Mouse (Mus musculus) heart, embryonic 11.5 days (tissue): ENCODE data around the gene Top3b. TPM values are rescaled to one million over a fixed set of nuclear protein-coding genes. Genes with fewer than 3 reads are reported as not detected.
"Not testable (repeated sequence)": the region's sequence is repeated elsewhere in the genome, so short reads cannot be mapped to it uniquely, and the experiment has no call there.

Source experiments
- ATAC-seq: fragments of 200-750 bp; cut with Nextera tagmentation; replicated peaks from 2 replicates; pipeline ENCODE4 v1.8.0; 2017; ENCODE audit warnings: moderate library complexity; ENCODE audit not compliant: insufficient number of reproducible peaks, low FRiP score, low TSS enrichment
- H3K27ac ChIP-seq: fragments of 300-500 bp; sonication (generic); 2 replicates; pipeline ENCODE4 v1.5.1; 2014; ENCODE audit warnings: mild to moderate bottlenecking, low read depth, low read length
- H3K27me3 ChIP-seq: fragments of 300-500 bp; sonication (generic); 2 replicates; pipeline ENCODE4 v1.6.1; 2014; ENCODE audit warnings: mild to moderate bottlenecking, low read length, mixed read lengths; ENCODE audit not compliant: control insufficient read depth, insufficient read depth
- H3K36me3 ChIP-seq: fragments of 300-500 bp; sonication (generic); 2 replicates; pipeline ENCODE4 v1.6.1; 2014; ENCODE audit warnings: mild to moderate bottlenecking, low read length, moderate library complexity, mixed read lengths; ENCODE audit not compliant: control insufficient read depth, insufficient read depth
- H3K4me1 ChIP-seq: fragments of 300-500 bp; sonication (generic); 2 replicates; pipeline ENCODE4 v1.6.1; 2014; ENCODE audit warnings: low read length; ENCODE audit not compliant: control insufficient read depth, insufficient read depth
- H3K4me2 ChIP-seq: fragments of 300-500 bp; sonication (generic); 2 replicates; pipeline ENCODE4 v1.6.1; 2014; ENCODE audit warnings: mild to moderate bottlenecking, moderate library complexity
- H3K4me3 ChIP-seq: fragments of 300-500 bp; sonication (generic); 2 replicates; pipeline ENCODE4 v1.5.1; 2014; ENCODE audit warnings: low read depth, low read length
- H3K9ac ChIP-seq: fragments of 300-500 bp; sonication (generic); 2 replicates; pipeline ENCODE4 v1.6.1; 2014; ENCODE audit warnings: mild to moderate bottlenecking, low read depth, low read length, moderate library complexity
- H3K9me3 ChIP-seq: fragments of 300-500 bp; sonication (generic); replicated peaks from 2 replicates; pipeline ENCODE4 v1.6.1; 2016; ENCODE audit warnings: low read length; ENCODE audit not compliant: control insufficient read depth
- WGBS: fragments of 180-500 bp; shearing (Covaris S2); extraction: QIAGEN DNeasy Blood & Tissue Kit; methylation state at CpG from one replicate; pipeline ENCODE4 v1.1.7; 2014; ENCODE audit not compliant: insufficient replicate concordance; 5-methylcytosine and 5-hydroxymethylcytosine counted together
- polyA plus RNA-seq: library from polyadenylated mRNA; unstranded; fragments of >200 nt; fragmentation: Nextera tagmentation; extraction: Ambion mirVana; gene quantifications from 2 replicates; pipeline ENCODE4 v1.2.1, GENCODE M21; 2014

Top3b gene
- polyA plus RNA-seq, 1 experiment from 2014 or later = 45.0 TPM

- Histone ChIP-seq H3K27ac (no peak overlapping the region), H3K4me2 (no peak overlapping the region), H3K4me1 (no peaks in the 10 kb centered on the region), H3K4me3 (no peak overlapping the region), H3K27me3 (no peaks in the 10 kb centered on the region), H3K9ac (no peak overlapping the region), H3K9me3 (no peaks in the 10 kb centered on the region), H3K36me3 (no peaks in the 10 kb centered on the region)
- WGBS = 77% methylated on average over 1 of the region's 1 CpGs
- ATAC-seq = no peak
Measured at GRCm38 (mm10) chr16:16855541-16855940, 15.0 kb upstream of the Top3b start.

- 80% methylated on average over 9 of the region's 9 CpGs for WGBS
- not testable (repeated sequence) for H3K4me1 ChIP-seq, ATAC-seq
Measured at GRCm38 (mm10) chr16:16856054-16856453, 14.5 kb upstream of the Top3b start.

DNA sequence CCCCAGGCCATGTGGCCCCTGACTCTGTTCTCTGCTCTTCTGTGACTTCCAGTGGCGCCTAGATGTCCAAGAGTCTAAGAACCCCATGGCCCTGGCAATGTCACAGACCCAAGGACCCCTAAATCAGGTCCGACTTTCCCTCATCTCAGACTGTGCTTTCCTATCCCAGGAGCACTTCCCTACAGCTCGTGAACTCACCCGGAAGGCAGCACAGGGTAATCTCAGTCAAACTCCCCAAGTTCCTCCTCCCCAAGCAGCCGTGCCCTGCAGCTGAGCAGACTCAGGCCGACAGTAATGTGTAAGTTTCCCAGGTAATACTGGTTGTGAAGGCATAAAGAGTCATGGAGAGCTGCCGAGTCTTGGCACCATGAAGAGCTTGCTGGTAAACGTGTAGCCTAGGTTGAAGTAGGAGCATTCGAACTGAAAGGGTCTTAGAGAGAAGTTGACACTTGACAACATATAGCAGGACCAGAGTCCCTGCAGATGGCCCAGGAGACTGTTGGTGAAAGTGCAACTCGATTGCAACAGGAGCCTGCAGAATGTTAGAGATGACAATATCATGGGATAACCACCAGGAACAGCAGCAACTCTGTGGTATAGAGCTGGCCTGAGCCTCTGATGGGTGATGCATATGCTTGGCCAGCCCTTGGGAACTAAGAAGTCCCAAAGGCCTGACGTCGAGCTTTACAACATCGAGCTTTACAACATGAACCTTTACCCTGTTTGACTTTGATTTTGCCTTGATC, 13.6 kb upstream of the Top3b start:
- H3K9ac ChIP-seq = no peak overlapping the region
- H3K4me3 ChIP-seq = no peak overlapping the region
- H3K36me3 ChIP-seq = no peaks in the 10 kb centered on the region
- no peaks in the 10 kb centered on the region for H3K9me3 ChIP-seq
- no peak overlapping the region for H3K27ac ChIP-seq
- ATAC-seq = no peak
- no peak overlapping the region for H3K4me2 ChIP-seq
- no peaks in the 10 kb centered on the region for H3K27me3 ChIP-seq
- H3K4me1 ChIP-seq = no peaks in the 10 kb centered on the region
- 65% methylated on average over 13 of the region's 13 CpGs for WGBS

More at GRCm38 (mm10) chr16:16856054-16856453, 14.5 kb upstream of the Top3b start:
- not testable (repeated sequence) for H3K4me2 ChIP-seq, H3K27me3 ChIP-seq, H3K9ac ChIP-seq, H3K4me3 ChIP-seq, H3K27ac ChIP-seq, H3K36me3 ChIP-seq, H3K9me3 ChIP-seq

DNA sequence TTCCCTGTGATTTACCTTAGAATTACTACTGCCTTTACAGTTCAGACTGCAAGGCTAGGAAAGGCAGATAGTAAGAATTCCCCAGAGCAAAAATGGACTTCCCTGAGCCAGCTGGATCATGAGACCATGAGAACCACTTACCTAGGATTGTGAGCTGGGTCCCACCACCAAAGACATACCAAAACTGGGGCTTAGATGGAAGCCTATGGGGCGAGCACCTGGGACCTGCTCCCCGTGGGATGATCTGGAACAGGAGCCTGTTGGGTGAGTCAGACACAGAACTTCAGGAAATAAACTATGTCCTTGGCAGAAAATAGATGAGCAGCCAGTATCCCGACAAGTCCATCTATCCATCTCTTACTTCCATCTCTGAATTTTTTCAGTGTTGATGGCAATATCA, 8.2 kb upstream of the Top3b start:
- ATAC-seq = no peak
- Histone ChIP-seq H3K4me2 (no peak overlapping the region), H3K36me3 (no peaks in the 10 kb centered on the region), H3K4me1 (no peaks in the 10 kb centered on the region), H3K4me3 (no peak overlapping the region), H3K9me3 (no peaks in the 10 kb centered on the region), H3K27me3 (no peaks in the 10 kb centered on the region), H3K27ac (no peak overlapping the region), H3K9ac (no peak overlapping the region)
- 64% methylated on average over 3 of the region's 3 CpGs for WGBS

DNA sequence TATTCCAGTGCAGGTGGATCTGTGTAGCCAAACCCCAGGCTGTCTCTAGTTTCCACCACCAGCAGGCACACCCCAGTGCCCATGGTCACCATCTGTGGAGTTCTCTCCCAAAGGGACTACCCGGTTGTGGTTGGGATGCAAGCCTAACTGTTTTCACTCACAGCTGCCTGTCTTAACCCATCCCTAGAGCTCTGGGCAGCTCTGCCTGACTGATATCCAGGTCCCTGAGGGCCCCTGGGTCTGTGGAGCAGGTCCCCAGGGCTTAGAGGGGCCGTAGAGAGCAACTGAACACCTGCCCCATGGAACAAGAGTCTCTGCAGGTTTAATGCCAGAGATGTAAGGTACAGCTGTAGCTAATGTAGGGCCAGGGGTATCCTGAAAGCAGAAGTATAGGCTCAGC, 6.6 kb upstream of the Top3b start, which contains the start of gene Igll1:
TSS of gene Igll1 (minus strand) at position 8 of the 400 bp plus-strand sequence.
- Histone ChIP-seq H3K27me3 (no peaks in the 10 kb centered on the region), H3K9ac (no peak within 1 kb of the TSS), H3K4me1 (no peaks in the 10 kb centered on the region), H3K4me2 (no peak within 1 kb of the TSS), H3K4me3 (no peak within 1 kb of the TSS), H3K36me3 (no peaks in the 10 kb centered on the region), H3K9me3 (no peaks in the 10 kb centered on the region), H3K27ac (no peak within 1 kb of the TSS)
- ATAC-seq = no peak
- WGBS = 79% methylated on average over 2 of the region's 2 CpGs

- no peak overlapping the region for H3K4me3 ChIP-seq
- no peak for ATAC-seq
Measured at GRCm38 (mm10) chr16:16865217-16865616, 5.3 kb upstream of the Top3b start.

GRCm38 (mm10) chr16:16865696-16866561, 4.6 kb upstream of the Top3b start:
- no peaks in the 10 kb centered on the region for H3K4me1 ChIP-seq

More at GRCm38 (mm10) chr16:16865217-16865616, 5.3 kb upstream of the Top3b start:
- no peaks in the 10 kb centered on the region for H3K36me3 ChIP-seq
- H3K27ac ChIP-seq = no peak overlapping the region
- no peaks in the 10 kb centered on the region for H3K27me3 ChIP-seq
- H3K4me1 ChIP-seq = no peaks in the 10 kb centered on the region
- no peak overlapping the region for H3K9ac ChIP-seq
- no peaks in the 10 kb centered on the region for H3K9me3 ChIP-seq
- H3K4me2 ChIP-seq = no peak overlapping the region

DNA sequence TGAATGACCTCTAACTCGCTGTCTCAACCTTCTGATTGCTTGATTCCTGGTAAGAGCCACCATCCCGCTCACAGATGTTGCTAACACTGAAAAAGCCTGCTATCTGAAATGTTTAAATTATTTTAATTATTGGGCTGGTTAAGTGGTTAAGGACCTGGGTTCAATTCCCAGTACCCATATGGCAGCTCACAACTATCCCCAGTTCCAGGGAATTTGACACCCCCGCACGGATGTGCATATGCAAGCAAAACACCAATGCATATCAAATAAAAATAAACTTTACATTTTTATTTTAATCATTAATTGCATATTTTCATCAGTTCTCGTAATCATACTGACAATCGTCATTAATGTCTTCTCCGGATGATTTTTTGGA, 307 bp upstream of the Top3b start:
- 36% methylated on average over 7 of the region's 7 CpGs for WGBS
- peak overlapping the region; percentile 77 for H3K4me2 ChIP-seq
- peak overlapping the region; percentile 97; the same call in 1 of the 2 replicates for H3K27ac ChIP-seq
- H3K36me3 ChIP-seq = no peaks in the 10 kb centered on the region; the same call in 1 of the 2 replicates
- H3K4me3 ChIP-seq = peak overlapping the region; percentile 67
- H3K9ac ChIP-seq = peak overlapping the region; percentile 79
- H3K9me3 ChIP-seq = no peaks in the 10 kb centered on the region
- no peaks in the 10 kb centered on the region for H3K27me3 ChIP-seq
- peaks cover 7% of the 10 kb centered on the region for H3K4me1 ChIP-seq
- peak; percentile 41; the same call in 1 of the 2 replicates for ATAC-seq

More at GRCm38 (mm10) chr16:16865696-16866561, 4.6 kb upstream of the Top3b start:
- Histone ChIP-seq H3K36me3 (no peaks in the 10 kb centered on the region), H3K9ac (no peak overlapping the region), H3K27me3 (no peaks in the 10 kb centered on the region), H3K4me3 (no peak overlapping the region), H3K4me2 (no peak overlapping the region), H3K27ac (no peak overlapping the region), H3K9me3 (no peaks in the 10 kb centered on the region)
- 33% methylated on average over 5 of the region's 5 CpGs for WGBS
- ATAC-seq = no peak
